Mouse (Mus musculus) forebrain, embryonic 12.5 days (tissue): Measurements from ENCODE around the gene Kmt2b. TPM values are rescaled to one million over a fixed set of nuclear protein-coding genes. Genes with fewer than 3 reads are reported as not detected.
A peak's percentile ranks its signal among the peaks of the same experiment; 100 is the strongest.

ENCODE experiments used
- ATAC-seq: fragments of 200-750 bp; cut with Nextera tagmentation; 2 replicates; pipeline ENCODE4 v1.8.0; 2017; ENCODE audit warnings: moderate TSS enrichment; ENCODE audit not compliant: low FRiP score
- H3K27ac ChIP-seq: fragments of 300-500 bp; sonication (generic); 2 replicates; pipeline ENCODE4 v1.5.1; 2016; ENCODE audit warnings: mild to moderate bottlenecking
- H3K27me3 ChIP-seq: fragments of 300-500 bp; sonication (generic); 2 replicates; pipeline ENCODE4 v1.6.1; 2016; ENCODE audit warnings: mild to moderate bottlenecking
- H3K36me3 ChIP-seq: fragments of 300-500 bp; sonication (generic); replicated peaks from 2 replicates; pipeline ENCODE4 v1.6.1; 2016; ENCODE audit warnings: mild to moderate bottlenecking
- H3K4me1 ChIP-seq: fragments of 300-500 bp; sonication (generic); 2 replicates; pipeline ENCODE4 v1.6.1; 2016
- H3K4me2 ChIP-seq: fragments of 300-500 bp; sonication (generic); 2 replicates; pipeline ENCODE4 v1.6.1; 2016; ENCODE audit warnings: mild to moderate bottlenecking, moderate library complexity
- H3K4me3 ChIP-seq: fragments of 300-500 bp; sonication (generic); replicated peaks from 2 replicates; pipeline ENCODE4 v1.5.1; 2016; ENCODE audit warnings: mild to moderate bottlenecking
- H3K9ac ChIP-seq: fragments of 300-500 bp; sonication (generic); 2 replicates; pipeline ENCODE4 v1.6.1; 2016; ENCODE audit warnings: mild to moderate bottlenecking
- H3K9me3 ChIP-seq: fragments of 300-500 bp; sonication (generic); 2 replicates; pipeline ENCODE4 v1.6.1; 2016
- WGBS: fragments of 180-500 bp; shearing (Covaris S2); methylation state at CpG from one replicate; pipeline ENCODE4 v1.1.7; 2016; 5-methylcytosine and 5-hydroxymethylcytosine counted together
- polyA plus RNA-seq: library from polyadenylated mRNA; unstranded; fragments of >200 nt; fragmentation: Nextera tagmentation; extraction: Ambion mirVana; gene quantifications from 2 replicates; pipeline ENCODE4 v1.2.1, GENCODE M21; 2016

Kmt2b gene
- polyA plus RNA-seq, 1 experiment from 2014 or later: 13.0 TPM

DNA sequence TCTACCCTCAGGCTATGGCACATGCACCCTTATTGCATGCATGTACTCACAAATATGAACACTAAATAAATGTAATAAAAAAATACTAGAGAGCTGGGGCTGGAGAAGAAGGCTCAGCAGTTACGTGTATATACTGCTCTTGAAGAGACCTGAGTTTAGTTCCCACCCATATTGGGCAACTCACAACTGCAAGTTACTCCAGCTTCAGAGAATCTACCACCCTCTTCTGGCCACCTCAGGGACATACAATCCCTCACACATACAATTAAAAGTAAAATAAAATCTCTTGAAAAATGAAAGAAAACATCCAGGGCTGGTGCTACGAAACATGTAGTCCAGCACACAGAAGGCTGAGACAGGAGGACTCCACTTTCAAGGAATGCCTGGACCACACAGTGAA is 25.9 kb upstream of the Kmt2b start:
- Histone ChIP-seq H3K9me3 (no peaks in the 10 kb centered on the region), H3K4me3 (no peak overlapping the region), H3K36me3 (peaks cover 44% of the 10 kb centered on the region), H3K4me2 (no peak overlapping the region), H3K27me3 (no peaks in the 10 kb centered on the region), H3K4me1 (no peaks in the 10 kb centered on the region), H3K27ac (no peak overlapping the region), H3K9ac (no peak overlapping the region)
- ATAC-seq: no peak
- 85% methylated on average over 2 of the region's 2 CpGs for WGBS

- Histone ChIP-seq H3K36me3 (peaks cover 36% of the 10 kb centered on the region), H3K4me3 (no peak overlapping the region), H3K27me3 (no peaks in the 10 kb centered on the region), H3K27ac (no peak overlapping the region), H3K9ac (no peak overlapping the region), H3K4me1 (no peaks in the 10 kb centered on the region), H3K4me2 (no peak overlapping the region), H3K9me3 (no peaks in the 10 kb centered on the region)
- 23% methylated on average over 14 of the region's 14 CpGs for WGBS
- peak; percentile 58; the same call in 1 of the 2 replicates for ATAC-seq
Observed at GRCm38 (mm10) chr7:30613529-30614112, 25.1 kb upstream of the Kmt2b start.

GRCm38 (mm10) chr7:30612654-30613402 is 24.3 kb upstream of the Kmt2b start, which contains the start of gene Upk1a:
Gene Upk1a (minus strand): TSS chr7:30612847.
- no peak for ATAC-seq

GRCm38 (mm10) chr7:30610043-30610442 is 21.5 kb upstream of the Kmt2b start:
- 60% methylated on average over 7 of the region's 7 CpGs for WGBS

More at GRCm38 (mm10) chr7:30612654-30613402, 24.3 kb upstream of the Kmt2b start, which contains the start of gene Upk1a:
- Histone ChIP-seq H3K4me2 (no peak within 1 kb of the TSS), H3K4me1 (no peaks in the 10 kb centered on the region), H3K9ac (no peak within 1 kb of the TSS), H3K27me3 (no peaks in the 10 kb centered on the region), H3K27ac (no peak within 1 kb of the TSS), H3K36me3 (peaks cover 28% of the 10 kb centered on the region), H3K9me3 (no peaks in the 10 kb centered on the region), H3K4me3 (no peak within 1 kb of the TSS)
- 84% methylated on average over 8 of the region's 8 CpGs for WGBS

DNA sequence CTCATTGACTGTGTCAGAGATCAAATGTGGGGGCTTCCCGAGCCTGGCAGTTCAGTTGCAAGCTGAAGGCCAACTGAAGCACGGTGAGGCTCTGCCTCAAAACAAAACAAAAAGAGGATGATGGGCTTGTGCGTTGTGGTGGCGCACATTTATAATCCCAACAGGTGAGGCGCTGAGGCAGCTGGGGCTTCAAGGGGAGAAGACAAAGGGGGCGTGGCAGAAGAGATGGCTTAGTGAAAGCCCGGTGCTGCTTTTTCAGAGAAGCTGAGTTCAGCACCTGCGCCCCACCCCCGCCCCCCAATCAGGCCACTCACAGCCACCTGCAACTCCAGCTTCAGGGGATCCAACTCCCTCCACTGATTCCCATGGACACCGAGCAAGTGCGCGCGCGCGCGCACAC is 19.9 kb upstream of the Kmt2b start:
- ATAC-seq: no peak
- H3K4me1 ChIP-seq: no peaks in the 10 kb centered on the region
- H3K9ac ChIP-seq: no peak overlapping the region
- no peaks in the 10 kb centered on the region for H3K27me3 ChIP-seq
- H3K36me3 ChIP-seq: no peaks in the 10 kb centered on the region
- H3K9me3 ChIP-seq: no peaks in the 10 kb centered on the region
- no peak overlapping the region for H3K4me2 ChIP-seq
- 43% methylated on average over 16 of the region's 16 CpGs for WGBS
- no peak overlapping the region for H3K27ac ChIP-seq
- no peak overlapping the region for H3K4me3 ChIP-seq

More at GRCm38 (mm10) chr7:30610043-30610442, 21.5 kb upstream of the Kmt2b start:
- Histone ChIP-seq H3K9me3 (no peaks in the 10 kb centered on the region), H3K4me2 (no peak overlapping the region), H3K27me3 (no peaks in the 10 kb centered on the region), H3K36me3 (peaks cover 2% of the 10 kb centered on the region; the same call in 1 of the 2 replicates), H3K4me1 (no peaks in the 10 kb centered on the region), H3K9ac (no peak overlapping the region), H3K27ac (no peak overlapping the region), H3K4me3 (no peak overlapping the region)
- no peak for ATAC-seq

DNA sequence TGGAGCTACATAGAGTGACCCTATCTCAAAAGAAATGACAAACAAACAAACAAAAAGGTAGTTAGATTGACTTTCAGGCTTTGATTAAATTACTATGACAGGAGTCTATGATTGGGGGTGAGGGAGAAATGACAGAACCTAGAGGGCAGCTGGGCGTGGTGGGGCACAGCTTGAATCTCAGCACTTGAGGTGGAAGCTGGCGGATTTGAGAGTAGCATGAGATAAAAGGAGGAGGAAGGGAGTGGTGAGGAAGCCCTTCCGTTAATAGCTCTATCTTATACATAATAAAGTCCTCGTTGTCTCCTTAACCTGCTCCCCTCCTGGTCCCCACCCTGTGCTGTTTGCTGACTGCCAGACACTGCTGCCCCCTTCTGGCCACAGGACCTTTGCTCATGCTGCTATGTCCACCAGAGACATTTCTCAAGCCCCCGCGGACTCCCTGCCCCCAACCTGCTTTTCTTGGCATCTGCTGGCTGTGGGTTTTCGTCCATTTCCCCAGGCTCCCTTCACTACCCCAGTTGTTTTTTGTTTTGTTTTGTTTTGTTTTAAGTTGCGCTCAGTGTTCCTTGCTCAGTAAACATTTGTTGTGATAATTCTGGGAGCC is 19.3 kb upstream of the Kmt2b start:
- no peaks in the 10 kb centered on the region for H3K27me3 ChIP-seq
- no peak overlapping the region for H3K4me2 ChIP-seq
- H3K4me3 ChIP-seq: no peak overlapping the region
- no peaks in the 10 kb centered on the region for H3K9me3 ChIP-seq
- H3K9ac ChIP-seq: no peak overlapping the region
- no peaks in the 10 kb centered on the region for H3K36me3 ChIP-seq
- H3K27ac ChIP-seq: no peak overlapping the region
- H3K4me1 ChIP-seq: no peaks in the 10 kb centered on the region
- no peak for ATAC-seq
- 33% methylated on average over 8 of the region's 8 CpGs for WGBS

DNA sequence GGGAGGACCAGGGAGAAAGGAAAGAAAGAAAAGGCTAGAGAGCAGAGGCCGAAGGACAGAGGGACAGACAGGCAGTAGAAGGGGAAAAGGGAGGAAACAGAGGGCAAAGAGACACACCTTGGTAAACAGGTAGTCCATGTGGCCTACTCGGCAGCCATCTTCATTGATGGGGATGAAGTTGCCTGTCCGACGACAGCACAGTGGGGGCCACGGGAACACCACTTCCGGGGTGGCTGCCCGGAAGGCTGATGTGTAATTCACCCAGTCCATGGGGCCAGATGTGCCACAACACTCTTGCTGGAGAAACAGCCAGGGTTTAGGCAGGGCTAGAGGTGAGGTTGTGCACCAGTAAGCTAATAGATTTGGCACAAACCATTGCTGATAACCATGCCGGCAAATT is 16.4 kb upstream of the Kmt2b start:
- no peak overlapping the region for H3K9ac ChIP-seq
- ATAC-seq: no peak
- no peaks in the 10 kb centered on the region for H3K36me3 ChIP-seq
- peaks cover 4% of the 10 kb centered on the region; the same call in 1 of the 2 replicates for H3K4me1 ChIP-seq
- H3K4me3 ChIP-seq: no peak overlapping the region
- H3K9me3 ChIP-seq: no peaks in the 10 kb centered on the region
- H3K27me3 ChIP-seq: no peaks in the 10 kb centered on the region
- 89% methylated on average over 8 of the region's 8 CpGs for WGBS
- no peak overlapping the region for H3K4me2 ChIP-seq
- no peak overlapping the region for H3K27ac ChIP-seq

GRCm38 (mm10) chr7:30604424-30604823 is 15.9 kb upstream of the Kmt2b start:
- Histone ChIP-seq H3K4me2 (no peak overlapping the region), H3K4me3 (no peak overlapping the region), H3K9ac (no peak overlapping the region), H3K27ac (no peak overlapping the region), H3K4me1 (peaks cover 8% of the 10 kb centered on the region), H3K9me3 (no peaks in the 10 kb centered on the region), H3K36me3 (no peaks in the 10 kb centered on the region), H3K27me3 (no peaks in the 10 kb centered on the region)
- no peak for ATAC-seq
- WGBS: 65% methylated on average over 8 of the region's 8 CpGs

- peaks cover 8% of the 10 kb centered on the region for H3K4me1 ChIP-seq
- H3K9me3 ChIP-seq: no peaks in the 10 kb centered on the region
- no peaks in the 10 kb centered on the region for H3K36me3 ChIP-seq
- no peak overlapping the region for H3K4me3 ChIP-seq
- no peak overlapping the region for H3K9ac ChIP-seq
- H3K27ac ChIP-seq: no peak overlapping the region
- no peak overlapping the region for H3K4me2 ChIP-seq
- ATAC-seq: no peak
- WGBS: 68% methylated on average over 3 of the region's 3 CpGs
- no peaks in the 10 kb centered on the region for H3K27me3 ChIP-seq
Observed at GRCm38 (mm10) chr7:30602583-30602982, 14.1 kb upstream of the Kmt2b start.

GRCm38 (mm10) chr7:30600651-30601050 is 12.1 kb upstream of the Kmt2b start:
- H3K4me2 ChIP-seq: peak overlapping the region; percentile 40; the same call in 1 of the 2 replicates
- no peaks in the 10 kb centered on the region for H3K9me3 ChIP-seq
- no peaks in the 10 kb centered on the region for H3K27me3 ChIP-seq
- 69% methylated on average over 7 of the region's 7 CpGs for WGBS
- H3K4me1 ChIP-seq: peaks cover 8% of the 10 kb centered on the region
- H3K36me3 ChIP-seq: no peaks in the 10 kb centered on the region
- H3K4me3 ChIP-seq: no peak overlapping the region
- no peak for ATAC-seq
- H3K9ac ChIP-seq: no peak overlapping the region
- H3K27ac ChIP-seq: 0 out of 2 replicates have a peak overlapping the region, but pooled peaks have one; percentile 53

GRCm38 (mm10) chr7:30599933-30600353 is 11.4 kb upstream of the Kmt2b start:
- 2% methylated on average over 16 of the region's 16 CpGs for WGBS
- H3K27ac ChIP-seq: peak overlapping the region; percentile 53
- peak overlapping the region; percentile 13; the same call in 1 of the 2 replicates for H3K4me3 ChIP-seq
- H3K36me3 ChIP-seq: no peaks in the 10 kb centered on the region
- peak; percentile 99 for ATAC-seq
- H3K9ac ChIP-seq: peak overlapping the region; percentile 21; the same call in 1 of the 2 replicates
- peak overlapping the region; percentile 40 for H3K4me2 ChIP-seq
- H3K27me3 ChIP-seq: no peaks in the 10 kb centered on the region
- peaks cover 8% of the 10 kb centered on the region for H3K4me1 ChIP-seq
- H3K9me3 ChIP-seq: no peaks in the 10 kb centered on the region

DNA sequence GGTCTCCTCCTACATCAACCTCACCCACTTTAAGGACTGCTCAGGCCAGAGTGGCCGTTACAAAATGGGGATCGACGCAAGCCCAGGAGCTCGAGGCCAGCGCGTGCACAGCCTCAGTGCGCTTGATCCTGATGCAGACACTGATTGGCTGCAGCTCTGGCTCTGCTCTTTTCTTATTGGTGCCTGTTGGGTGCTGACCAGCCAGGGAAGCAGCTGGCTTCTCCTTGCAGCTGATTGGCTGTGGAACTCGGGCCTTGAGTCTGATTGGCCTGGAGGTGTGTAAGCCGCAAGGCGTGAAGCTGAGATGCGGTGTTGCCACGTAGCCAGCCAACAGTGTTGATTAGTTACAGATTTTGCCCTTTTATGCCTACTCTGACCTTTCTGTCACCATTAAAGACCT is 10.3 kb upstream of the Kmt2b start, which contains the start of gene Zbtb32:
TSS of gene Zbtb32 (minus strand) at position 124 of the 400 bp plus-strand sequence.
- ATAC-seq: no peak
- Histone ChIP-seq H3K4me3 (0 out of 2 replicates have a peak within 1 kb of the TSS, but pooled peaks have one; percentile 13), H3K4me2 (peak within 1 kb of the TSS; percentile 40), H3K4me1 (peaks cover 8% of the 10 kb centered on the region), H3K36me3 (no peaks in the 10 kb centered on the region), H3K27me3 (no peaks in the 10 kb centered on the region), H3K27ac (peak within 1 kb of the TSS; percentile 53; the same call in 1 of the 2 replicates), H3K9ac (peak within 1 kb of the TSS; percentile 21; the same call in 1 of the 2 replicates), H3K9me3 (no peaks in the 10 kb centered on the region)
- WGBS: 94% methylated on average over 12 of the region's 12 CpGs
